Mouse (Mus musculus): ENCODE data around the gene Mier2. TPM values are rescaled to one million over a fixed set of nuclear protein-coding genes. Genes with fewer than 3 reads are reported as not detected.

The Mier2 gene
- total and polyA plus RNA-seq, 3 experiments, result 22.4 to 30.2 (median 26.7) TPM

DNA sequence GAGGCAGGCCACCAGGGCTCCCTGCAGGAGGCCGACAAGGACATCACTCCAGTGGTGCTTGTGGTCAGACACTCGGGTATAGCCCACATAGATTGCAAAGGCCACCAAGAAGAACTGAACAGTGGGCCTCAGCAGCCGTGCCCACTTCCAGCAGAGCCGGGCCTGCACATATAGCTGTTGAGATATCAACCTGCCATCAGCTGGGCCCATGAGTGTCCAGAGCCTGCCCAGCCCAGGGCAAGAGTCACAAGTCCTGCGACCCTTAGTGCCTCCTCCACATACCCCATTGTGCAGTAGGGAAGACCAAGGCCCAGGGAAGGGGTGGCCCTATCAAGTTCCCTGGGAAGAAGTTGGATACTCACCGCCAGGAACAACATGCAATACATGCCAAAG lies 27.6 kb downstream of the Mier2 start:
- H3K4me1 ChIP-seq (ENCODE audit: control insufficient read depth in 1 of 2, insufficient read depth in 2 of 2), result peaks cover 1 to 2% of the 10 kb centered on the region in 2 experiments; a peak in 3 of 4 replicates

DNA sequence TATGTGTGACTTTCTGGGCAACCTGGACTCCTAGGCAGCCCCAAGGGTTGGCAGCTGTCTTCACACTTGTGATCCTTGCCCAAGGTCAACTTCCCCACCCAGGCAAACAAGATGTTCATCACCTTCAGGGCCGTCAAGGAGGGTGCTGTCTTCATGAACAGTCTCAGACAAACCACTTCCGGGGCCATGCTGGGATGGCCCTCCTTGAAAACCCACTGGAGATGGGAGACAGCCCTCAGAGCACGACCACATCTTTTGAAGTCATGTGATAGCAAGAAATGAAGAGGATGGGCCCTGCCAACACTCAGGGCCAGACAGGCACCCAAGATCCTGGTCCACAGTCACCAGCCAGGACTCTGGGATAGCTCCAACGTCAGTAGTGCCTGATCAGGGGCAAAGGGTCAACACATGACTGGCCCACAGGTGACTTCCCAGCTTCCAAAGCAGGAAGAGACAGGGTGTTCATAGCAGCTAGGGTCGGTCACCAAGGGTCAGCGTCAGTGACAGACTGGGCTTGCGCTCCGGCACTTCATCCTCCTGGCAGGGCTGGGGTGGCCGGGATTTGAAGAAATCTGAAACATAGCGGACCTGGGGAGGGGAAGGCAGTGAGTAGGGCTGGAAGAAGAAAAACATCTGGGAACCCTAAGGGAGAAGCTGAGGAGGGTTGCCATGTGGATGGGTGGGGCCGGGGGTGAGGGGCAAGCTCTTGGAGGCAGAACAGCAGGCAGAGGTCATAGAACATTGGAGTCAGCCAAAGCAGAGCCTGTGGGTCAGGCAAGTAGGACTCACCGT lies 28.1 kb downstream of the Mier2 start:
- H3K27ac ChIP-seq (ENCODE audit: insufficient read depth, low read depth), result no peak overlapping the region
- H3K4me2 ChIP-seq (ENCODE audit: insufficient read depth, low read depth, poor library complexity, severe bottlenecking), result no peak overlapping the region
- no peaks in the 10 kb centered on the region for H3K27me3 ChIP-seq (replicated peaks)
- in situ Hi-C loops (cut with MboI; ENCODE audit: low pct_ligation_motif_present, low pct_unique_long_range_greater_than_20kb, low sequenced_read_pairs), result no loop called here
- H3K9ac ChIP-seq (ENCODE audit: insufficient read depth, low read depth), result no peak overlapping the region
- TF ChIP-seq HCFC1 (IDR thresholded peaks at IDR 0.05; ENCODE audit: low read depth, low read length) (no peak), JUN (IDR thresholded peaks at IDR 0.05; ENCODE audit: insufficient read depth, low read depth, low read length) (no peak), PAX5 (IDR thresholded peaks at IDR 0.05; ENCODE audit: low read length) (no peak)
- no peaks in the 10 kb centered on the region for H3K4me1 ChIP-seq (ENCODE audit: control insufficient read depth in 1 of 2, insufficient read depth in 2 of 2)
- H3K79me2 ChIP-seq (replicated peaks; ENCODE audit: control insufficient read depth, extremely low read depth, insufficient read depth, poor library complexity, severe bottlenecking), result no peaks in the 10 kb centered on the region
- no peak for DNase-seq (ENCODE audit: extremely low read depth)
- H3K36me3 ChIP-seq (replicated peaks in 1 of 2; ENCODE audit: control insufficient read depth in 1 of 2, insufficient read depth in 1 of 2, low read length in 1 of 2), result peaks cover 0 to 56% of the 10 kb centered on the region in 2 experiments
- H3K9me3 ChIP-seq (replicated peaks; ENCODE audit: low read length), result no peaks in the 10 kb centered on the region
- no peak overlapping the region for H3K4me3 ChIP-seq (replicated peaks in 1 of 3; ENCODE audit: low read depth in 2 of 3, low read length in 2 of 3, poor library complexity in 1 of 3)
- dilution Hi-C loops (cut with MboI; ENCODE audit: extremely low pct_ligation_motif_present, extremely low pct_unique_long_range_greater_than_20kb, low sequenced_read_pairs), result no loop called here

More for the DNA sequence above, 27.6 kb downstream of the Mier2 start:
- no peak for DNase-seq (ENCODE audit: extremely low read depth)
- TF ChIP-seq RAD21 (IDR thresholded peaks at IDR 0.05; ENCODE audit: low read depth, low read length) (no peak), CTCF (conservative IDR thresholded peaks at IDR 0.05 in 1 of 2, IDR thresholded peaks at IDR 0.05 in 1 of 2; ENCODE audit: low read depth in 2 of 2, low read length in 2 of 2) (no peak), TCF12 (IDR thresholded peaks at IDR 0.05; ENCODE audit: low read depth, low read length) (no peak), CHD1 (IDR thresholded peaks at IDR 0.05; ENCODE audit: low read depth, low read length) (no peak), JUN (IDR thresholded peaks at IDR 0.05; ENCODE audit: insufficient read depth, low read depth, low read length) (no peak), HCFC1 (IDR thresholded peaks at IDR 0.05; ENCODE audit: low read depth, low read length) (no peak), RCOR1 (conservative IDR thresholded peaks at IDR 0.05; ENCODE audit: low read depth, low read length) (no peak), MXI1 (IDR thresholded peaks at IDR 0.05; ENCODE audit: low read depth, low read length) (no peak), POLR2A (IDR thresholded peaks at IDR 0.05; ENCODE audit: low read depth, low read length) (no peak), MAFK (IDR thresholded peaks at IDR 0.05; ENCODE audit: insufficient replicate concordance, low read length) (no peak), ZC3H11A (IDR thresholded peaks at IDR 0.05; ENCODE audit: low read depth, low read length) (no peak)
- H3K9ac ChIP-seq (ENCODE audit: insufficient read depth, low read depth), result no peak overlapping the region
- H3K4me3 ChIP-seq (replicated peaks in 1 of 3; ENCODE audit: low read depth in 2 of 3, low read length in 2 of 3, poor library complexity in 1 of 3), result no peak overlapping the region
- H3K36me3 ChIP-seq (replicated peaks in 1 of 2; ENCODE audit: control insufficient read depth in 1 of 2, insufficient read depth in 1 of 2, low read length in 1 of 2), result peaks cover 0 to 56% of the 10 kb centered on the region in 2 experiments
- no peak overlapping the region for H3K27ac ChIP-seq (ENCODE audit: insufficient read depth, low read depth)
- H3K4me2 ChIP-seq (ENCODE audit: insufficient read depth, low read depth, poor library complexity, severe bottlenecking), result no peak overlapping the region
- H3K9me3 ChIP-seq (replicated peaks; ENCODE audit: low read length), result no peaks in the 10 kb centered on the region
- no peaks in the 10 kb centered on the region for H3K79me2 ChIP-seq (replicated peaks; ENCODE audit: control insufficient read depth, extremely low read depth, insufficient read depth, poor library complexity, severe bottlenecking)
- dilution Hi-C loops (cut with MboI; ENCODE audit: extremely low pct_ligation_motif_present, extremely low pct_unique_long_range_greater_than_20kb, low sequenced_read_pairs) (no loop called here), in situ Hi-C loops (cut with MboI; ENCODE audit: low pct_ligation_motif_present, low pct_unique_long_range_greater_than_20kb, low sequenced_read_pairs) (no loop called here)
- no peaks in the 10 kb centered on the region for H3K27me3 ChIP-seq (replicated peaks)
